Mouse (Mus musculus) neutrophil, adult 65 days (primary cell): ENCODE measurements around the gene Gm10309. TPM values are rescaled to one million over a fixed set of nuclear protein-coding genes. Genes with fewer than 3 reads are reported as not detected.

Experiments used
- total RNA-seq: library from RNA; stranded (reverse); gene quantifications from 2 replicates; pipeline ENCODE4 v1.2.4, GENCODE M21; 2023

Gene Gm10309
- not detected in 2 replicates for total RNA-seq

DNA sequence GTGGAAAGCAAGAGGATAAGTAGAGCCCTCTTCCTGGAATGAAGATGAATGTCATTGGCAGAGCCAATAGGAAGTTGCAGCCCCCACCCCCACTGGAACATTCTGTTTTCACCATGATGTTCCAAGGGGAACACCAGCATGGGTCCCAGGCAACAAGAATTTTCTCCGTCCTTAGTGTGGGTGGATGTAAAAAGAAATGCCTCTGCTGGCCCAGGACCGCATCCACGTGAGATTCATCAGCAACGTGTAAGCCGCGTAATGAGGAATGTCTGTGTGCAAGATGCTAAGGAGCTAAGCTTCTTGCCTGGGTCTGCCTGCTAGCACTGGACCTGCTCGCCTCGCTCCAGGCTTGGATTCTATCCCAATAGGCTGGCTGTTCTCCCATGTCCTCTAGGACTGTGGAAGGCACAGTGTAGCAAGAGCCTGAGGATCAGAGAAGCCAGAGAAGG lies at the start of gene Gm10309:
Gene Gm10309, minus strand, starts transcription at position 50 of the 449 bp plus-strand sequence.

Other genes with a start within 250 kb of the Gm10309 start
- 0.47 and 0.50 TPM in 2 replicates for gene Epas1, start 248.5 kb upstream of the Gm10309 start, total RNA-seq